Mouse (Mus musculus) embryonic facial prominence, embryonic 10.5 days (tissue): Measurements from ENCODE around the gene Tmem234. TPM values are rescaled to one million over a fixed set of nuclear protein-coding genes. Genes with fewer than 3 reads are reported as not detected.

Experiments used
- DNase-seq: peaks from one replicate; pipeline ENCODE4 v3.0.0-alpha.2; 2017; ENCODE audit warnings: low spot score
- H3K27ac ChIP-seq: fragments of 300-500 bp; sonication (generic); replicated peaks from 2 replicates; pipeline ENCODE4 v1.5.1; 2016; ENCODE audit warnings: mild to moderate bottlenecking
- H3K27me3 ChIP-seq: fragments of 300-500 bp; sonication (generic); replicated peaks from 2 replicates; pipeline ENCODE4 v1.6.1; 2016; ENCODE audit warnings: low read depth, mild to moderate bottlenecking; ENCODE audit not compliant: poor library complexity, severe bottlenecking
- H3K36me3 ChIP-seq: fragments of 300-500 bp; sonication (generic); replicated peaks from 2 replicates; pipeline ENCODE4 v1.6.1; 2016; ENCODE audit warnings: mild to moderate bottlenecking, moderate library complexity
- H3K4me1 ChIP-seq: fragments of 300-500 bp; sonication (generic); 2 replicates; pipeline ENCODE4 v1.6.1; 2016
- H3K4me3 ChIP-seq: fragments of 300-500 bp; sonication (generic); 2 replicates; pipeline ENCODE4 v1.5.1; 2016; ENCODE audit warnings: mild to moderate bottlenecking, moderate library complexity
- H3K9me3 ChIP-seq: fragments of 300-500 bp; sonication (generic); 2 replicates; pipeline ENCODE4 v1.6.1; 2016; ENCODE audit warnings: mild to moderate bottlenecking
- WGBS: fragments of 180-500 bp; shearing (Covaris S2); methylation state at CpG from one replicate; pipeline ENCODE4 v1.1.7; 2016; 5-methylcytosine and 5-hydroxymethylcytosine counted together
- polyA plus RNA-seq: library from polyadenylated mRNA; unstranded; fragments of >200 nt; fragmentation: Nextera tagmentation; extraction: Ambion mirVana; gene quantifications from 2 replicates; pipeline ENCODE4 v1.2.1, GENCODE M21; 2016

The Tmem234 gene
- polyA plus RNA-seq, 1 experiment from 2014 or later, result 226 TPM

- Histone ChIP-seq H3K27me3 (no peaks in the 10 kb centered on the region), H3K9me3 (no peaks in the 10 kb centered on the region), H3K4me1 (peaks cover 38% of the 10 kb centered on the region), H3K27ac (peak within 1 kb of the TSS; percentile 90), H3K36me3 (peaks cover 32% of the 10 kb centered on the region), H3K4me3 (peak within 1 kb of the TSS; percentile 79)
- 5% methylated on average over 44 of the region's 44 CpGs for WGBS
- DNase-seq, result peak; percentile 94
These were observed 18.6 kb downstream of the Tmem234 start, which contains the start of gene Iqcc for GRCm38 (mm10) chr4:129618786-129619691. Gene Iqcc (minus strand): TSS chr4:129619099.

- Histone ChIP-seq H3K27ac (no peak overlapping the region), H3K4me1 (peaks cover 54% of the 10 kb centered on the region), H3K27me3 (no peaks in the 10 kb centered on the region), H3K4me3 (no peak overlapping the region), H3K36me3 (peaks cover 31% of the 10 kb centered on the region), H3K9me3 (no peaks in the 10 kb centered on the region)
- WGBS, result 88% methylated on average over 11 of the region's 11 CpGs
- no peak for DNase-seq
These were observed 20.2 kb downstream of the Tmem234 start for GRCm38 (mm10) chr4:129620419-129621282.

GRCm38 (mm10) chr4:129621283-129621841 is 20.9 kb downstream of the Tmem234 start:
- H3K27me3 ChIP-seq, result no peaks in the 10 kb centered on the region
- no peak overlapping the region for H3K4me3 ChIP-seq
- 84% methylated on average over 8 of the region's 8 CpGs for WGBS
- no peaks in the 10 kb centered on the region for H3K9me3 ChIP-seq
- H3K27ac ChIP-seq, result no peak overlapping the region
- peaks cover 55% of the 10 kb centered on the region for H3K4me1 ChIP-seq
- H3K36me3 ChIP-seq, result peaks cover 31% of the 10 kb centered on the region
- DNase-seq, result no peak

GRCm38 (mm10) chr4:129622120-129622802 is 21.8 kb downstream of the Tmem234 start:
- peaks cover 55% of the 10 kb centered on the region for H3K4me1 ChIP-seq
- H3K4me3 ChIP-seq, result peak overlapping the region; percentile 72

GRCm38 (mm10) chr4:129622803-129623535 is 22.5 kb downstream of the Tmem234 start:
- no peaks in the 10 kb centered on the region for H3K9me3 ChIP-seq
- peak overlapping the region; percentile 72 for H3K4me3 ChIP-seq
- DNase-seq, result no peak
- H3K27ac ChIP-seq, result peak overlapping the region; percentile 86
- H3K27me3 ChIP-seq, result no peaks in the 10 kb centered on the region
- H3K36me3 ChIP-seq, result peaks cover 35% of the 10 kb centered on the region
- 21% methylated on average over 8 of the region's 8 CpGs for WGBS
- H3K4me1 ChIP-seq, result peaks cover 54% of the 10 kb centered on the region

More at GRCm38 (mm10) chr4:129622120-129622802, 21.8 kb downstream of the Tmem234 start:
- WGBS, result 79% methylated on average over 11 of the region's 11 CpGs
- Histone ChIP-seq H3K27ac (peak overlapping the region; percentile 86; the same call in 1 of the 2 replicates), H3K9me3 (no peaks in the 10 kb centered on the region), H3K27me3 (no peaks in the 10 kb centered on the region), H3K36me3 (peaks cover 31% of the 10 kb centered on the region)
- no peak for DNase-seq

- Histone ChIP-seq H3K27me3 (no peaks in the 10 kb centered on the region), H3K4me3 (peak within 1 kb of the TSS; percentile 72), H3K9me3 (no peaks in the 10 kb centered on the region), H3K36me3 (peaks cover 42% of the 10 kb centered on the region), H3K27ac (peak within 1 kb of the TSS; percentile 86), H3K4me1 (peaks cover 46% of the 10 kb centered on the region)
- under 1% methylated on average over 10 of the region's 10 CpGs for WGBS
- DNase-seq, result peak; percentile 47
These were observed 23.2 kb downstream of the Tmem234 start, which contains the start of gene Ccdc28b for GRCm38 (mm10) chr4:129623681-129624091. Gene Ccdc28b (minus strand): TSS chr4:129623947.

GRCm38 (mm10) chr4:129624281-129625028 is 24.0 kb downstream of the Tmem234 start:
- peaks cover 40% of the 10 kb centered on the region for H3K4me1 ChIP-seq
- DNase-seq, result peak; percentile 90
- H3K27me3 ChIP-seq, result no peaks in the 10 kb centered on the region
- no peaks in the 10 kb centered on the region for H3K9me3 ChIP-seq
- peaks cover 50% of the 10 kb centered on the region for H3K36me3 ChIP-seq
- peak overlapping the region; percentile 72 for H3K4me3 ChIP-seq
- WGBS, result 1% methylated on average over 18 of the region's 18 CpGs
- peak overlapping the region; percentile 86 for H3K27ac ChIP-seq

- H3K9me3 ChIP-seq, result no peaks in the 10 kb centered on the region
- DNase-seq, result peak; percentile 76
- peak overlapping the region; percentile 72 for H3K4me3 ChIP-seq
- H3K27ac ChIP-seq, result peak overlapping the region; percentile 86
- 1% methylated on average over 6 of the region's 6 CpGs for WGBS
- H3K4me1 ChIP-seq, result peaks cover 40% of the 10 kb centered on the region
- no peaks in the 10 kb centered on the region for H3K27me3 ChIP-seq
- peaks cover 56% of the 10 kb centered on the region for H3K36me3 ChIP-seq
These were observed 24.5 kb downstream of the Tmem234 start for GRCm38 (mm10) chr4:129625029-129625370.

GRCm38 (mm10) chr4:129625496-129625895 is 25.0 kb downstream of the Tmem234 start:
- peaks cover 40% of the 10 kb centered on the region for H3K4me1 ChIP-seq
- DNase-seq, result no peak
- peaks cover 58% of the 10 kb centered on the region for H3K36me3 ChIP-seq
- H3K4me3 ChIP-seq, result peak overlapping the region; percentile 72
- WGBS, result 45% methylated on average over 4 of the region's 4 CpGs
- H3K27ac ChIP-seq, result peak overlapping the region; percentile 86
- H3K27me3 ChIP-seq, result no peaks in the 10 kb centered on the region
- no peaks in the 10 kb centered on the region for H3K9me3 ChIP-seq

- Histone ChIP-seq H3K9me3 (no peaks in the 10 kb centered on the region), H3K27me3 (no peaks in the 10 kb centered on the region), H3K4me3 (no peak overlapping the region), H3K36me3 (peaks cover 58% of the 10 kb centered on the region), H3K4me1 (peaks cover 36% of the 10 kb centered on the region), H3K27ac (no peak overlapping the region)
- WGBS, result 79% methylated on average over 6 of the region's 6 CpGs
- no peak for DNase-seq
These were observed 25.6 kb downstream of the Tmem234 start for GRCm38 (mm10) chr4:129626035-129626434.

GRCm38 (mm10) chr4:129630944-129631343 is 30.5 kb downstream of the Tmem234 start:
- H3K27me3 ChIP-seq, result no peaks in the 10 kb centered on the region
- 91% methylated on average over 4 of the region's 4 CpGs for WGBS
- H3K27ac ChIP-seq, result no peak overlapping the region
- H3K4me1 ChIP-seq, result no peaks in the 10 kb centered on the region; the same call in 1 of the 2 replicates
- peaks cover 100% of the 10 kb centered on the region for H3K36me3 ChIP-seq
- no peak for DNase-seq
- no peak overlapping the region for H3K4me3 ChIP-seq
- no peaks in the 10 kb centered on the region for H3K9me3 ChIP-seq
